Mouse (Mus musculus): ENCODE measurements around the gene Cirbp. TPM values are rescaled to one million over a fixed set of nuclear protein-coding genes. Genes with fewer than 3 reads are reported as not detected.
"Not testable (repeated sequence)": the region's sequence is repeated elsewhere in the genome, so short reads cannot be mapped to it uniquely, and the experiment has no call there.

Gene Cirbp
- polyA plus RNA-seq, 1 experiment from 2014 or later, result 59.7 TPM

GRCm38 (mm10) chr10:80211547-80212103, 45.8 kb downstream of the Cirbp start:
- not testable (repeated sequence) for H3K27me3 ChIP-seq (replicated peaks; ENCODE audit: control insufficient read depth, insufficient read depth, low read length); H3K9me3 ChIP-seq (ENCODE audit: control insufficient read depth, low read length); H3K4me3 ChIP-seq (ENCODE audit: low read depth, low read length); H3K4me2 ChIP-seq (ENCODE audit: low read depth, low read length); DNase-seq (ENCODE audit: low spot score); H3K27ac ChIP-seq (replicated peaks; ENCODE audit: low read depth, low read length); H3K9ac ChIP-seq (ENCODE audit: low read depth, low read length); H3K4me1 ChIP-seq (ENCODE audit: control insufficient read depth, insufficient read depth, low read length); ATAC-seq (ENCODE audit: low read depth); H3K36me3 ChIP-seq (ENCODE audit: control insufficient read depth, insufficient read depth, low read length)
- 73% methylated on average over 7 of the region's 7 CpGs for WGBS

GRCm38 (mm10) chr10:80215048-80215772, 49.4 kb downstream of the Cirbp start:
- Histone ChIP-seq H3K4me3 (ENCODE audit: low read depth, low read length) (no peak overlapping the region), H3K4me2 (ENCODE audit: low read depth, low read length) (no peak overlapping the region), H3K27me3 (replicated peaks; ENCODE audit: control insufficient read depth, insufficient read depth, low read length) (no peaks in the 10 kb centered on the region), H3K9ac (ENCODE audit: low read depth, low read length) (peak overlapping the region; percentile 48), H3K4me1 (ENCODE audit: control insufficient read depth, insufficient read depth, low read length) (no peaks in the 10 kb centered on the region), H3K9me3 (ENCODE audit: control insufficient read depth, low read length) (no peaks in the 10 kb centered on the region), H3K36me3 (ENCODE audit: control insufficient read depth, insufficient read depth, low read length) (no peaks in the 10 kb centered on the region), H3K27ac (replicated peaks; ENCODE audit: low read depth, low read length) (no peak overlapping the region)
- DNase-seq (ENCODE audit: low spot score), result no peak
- ATAC-seq (ENCODE audit: low read depth), result no peak
- 25% methylated on average over 16 of the region's 16 CpGs for WGBS

- DNase-seq (ENCODE audit: low spot score) (no peak), ATAC-seq (ENCODE audit: low read depth) (no peak)
- Histone ChIP-seq H3K4me3 (ENCODE audit: low read depth, low read length) (no peak overlapping the region), H3K27me3 (replicated peaks; ENCODE audit: control insufficient read depth, insufficient read depth, low read length) (no peaks in the 10 kb centered on the region), H3K36me3 (ENCODE audit: control insufficient read depth, insufficient read depth, low read length) (no peaks in the 10 kb centered on the region), H3K9me3 (ENCODE audit: control insufficient read depth, low read length) (no peaks in the 10 kb centered on the region), H3K4me1 (ENCODE audit: control insufficient read depth, insufficient read depth, low read length) (peaks cover 1% of the 10 kb centered on the region), H3K9ac (ENCODE audit: low read depth, low read length) (no peak overlapping the region), H3K4me2 (ENCODE audit: low read depth, low read length) (no peak overlapping the region), H3K27ac (replicated peaks; ENCODE audit: low read depth, low read length) (no peak overlapping the region)
- 52% methylated on average over 4 of the region's 9 CpGs for WGBS
These were observed 54.9 kb downstream of the Cirbp start for GRCm38 (mm10) chr10:80220676-80221075.

Other genes starting within 250 kb of the Cirbp start
- gene Kiss1r, start 249.0 kb upstream of the Cirbp start, polyA plus RNA-seq (2014; fragmentation: Nextera tagmentation; extraction: Ambion mirVana), result 0.56 and 0.58 TPM in 2 replicates
- 114 and 124 TPM in 2 replicates for gene R3hdm4, start 244.8 kb upstream of the Cirbp start, polyA plus RNA-seq (2014; fragmentation: Nextera tagmentation; extraction: Ambion mirVana)
- 3.1 and 3.5 TPM in 2 replicates for gene Arid3a, start 238.9 kb upstream of the Cirbp start, polyA plus RNA-seq (2014; fragmentation: Nextera tagmentation; extraction: Ambion mirVana)
- gene Wdr18, start 205.8 kb upstream of the Cirbp start, polyA plus RNA-seq (2014; fragmentation: Nextera tagmentation; extraction: Ambion mirVana), result 97.4 and 100 TPM in 2 replicates
- 0.37 and 0.56 TPM in 2 replicates for gene Grin3b, start 195.3 kb upstream of the Cirbp start, polyA plus RNA-seq (2014; fragmentation: Nextera tagmentation; extraction: Ambion mirVana)
- 20.6 and 22.3 TPM in 2 replicates for gene Tmem259, start 181.7 kb upstream of the Cirbp start, polyA plus RNA-seq (2014; fragmentation: Nextera tagmentation; extraction: Ambion mirVana)
- gene Cnn2, start 177.4 kb upstream of the Cirbp start, polyA plus RNA-seq (2014; fragmentation: Nextera tagmentation; extraction: Ambion mirVana), result 293 and 304 TPM in 2 replicates
- gene Abca7, start 169.5 kb upstream of the Cirbp start, polyA plus RNA-seq (2014; fragmentation: Nextera tagmentation; extraction: Ambion mirVana), result 2.5 and 2.8 TPM in 2 replicates
- 4.4 and 6.4 TPM in 2 replicates for gene Arhgap45, start 149.3 kb upstream of the Cirbp start, polyA plus RNA-seq (2014; fragmentation: Nextera tagmentation; extraction: Ambion mirVana)
- 207 and 227 TPM in 2 replicates for gene Polr2e, start 126.2 kb upstream of the Cirbp start, polyA plus RNA-seq (2014; fragmentation: Nextera tagmentation; extraction: Ambion mirVana)
- 505 and 517 TPM in 2 replicates for gene Gpx4, start 118.8 kb upstream of the Cirbp start, polyA plus RNA-seq (2014; fragmentation: Nextera tagmentation; extraction: Ambion mirVana)
- 12.8 and 14.1 TPM in 2 replicates for gene Sbno2, start 60.4 kb upstream of the Cirbp start, polyA plus RNA-seq (2014; fragmentation: Nextera tagmentation; extraction: Ambion mirVana)
- 32.6 and 32.7 TPM in 2 replicates for gene Stk11, start 50.2 kb upstream of the Cirbp start, polyA plus RNA-seq (2014; fragmentation: Nextera tagmentation; extraction: Ambion mirVana)
- 474 and 475 TPM in 2 replicates for gene Atp5d, start 27.4 kb upstream of the Cirbp start, polyA plus RNA-seq (2014; fragmentation: Nextera tagmentation; extraction: Ambion mirVana)
- 7.3 and 9.0 TPM in 2 replicates for gene Cbarp, start 25.1 kb upstream of the Cirbp start, polyA plus RNA-seq (2014; fragmentation: Nextera tagmentation; extraction: Ambion mirVana)
- gene Midn, start 17.7 kb upstream of the Cirbp start, polyA plus RNA-seq (2014; fragmentation: Nextera tagmentation; extraction: Ambion mirVana), result 34.2 and 37.0 TPM in 2 replicates
- 11.0 and 13.1 TPM in 2 replicates for gene 1600002K03Rik, start 7.0 kb downstream of the Cirbp start, polyA plus RNA-seq (2014; fragmentation: Nextera tagmentation; extraction: Ambion mirVana)
- gene Efna2, start 13.5 kb downstream of the Cirbp start, polyA plus RNA-seq (2014; fragmentation: Nextera tagmentation; extraction: Ambion mirVana), result 20.9 and 23.6 TPM in 2 replicates
- gene Mum1, start 60.4 kb downstream of the Cirbp start, polyA plus RNA-seq (2014; fragmentation: Nextera tagmentation; extraction: Ambion mirVana), result 50.8 and 52.1 TPM in 2 replicates
- gene Ndufs7, start 83.1 kb downstream of the Cirbp start, polyA plus RNA-seq (2014; fragmentation: Nextera tagmentation; extraction: Ambion mirVana), result 360 and 370 TPM in 2 replicates
- 124 and 139 TPM in 2 replicates for gene Gamt, start 95.0 kb downstream of the Cirbp start, polyA plus RNA-seq (2014; fragmentation: Nextera tagmentation; extraction: Ambion mirVana)
- 42.3 and 43.5 TPM in 2 replicates for gene Dazap1, start 95.5 kb downstream of the Cirbp start, polyA plus RNA-seq (2014; fragmentation: Nextera tagmentation; extraction: Ambion mirVana)
- 1,047 and 1,145 TPM in 2 replicates for gene Rps15, start 126.5 kb downstream of the Cirbp start, polyA plus RNA-seq (2014; fragmentation: Nextera tagmentation; extraction: Ambion mirVana)
- 6.2 and 7.4 TPM in 2 replicates for gene Apc2, start 130.0 kb downstream of the Cirbp start, polyA plus RNA-seq (2014; fragmentation: Nextera tagmentation; extraction: Ambion mirVana)
- gene 2310011J03Rik, start 154.6 kb downstream of the Cirbp start, polyA plus RNA-seq (2014; fragmentation: Nextera tagmentation; extraction: Ambion mirVana), result 38.5 and 46.3 TPM in 2 replicates
- 1.7 and 2.9 TPM in 2 replicates for gene Pcsk4, start 163.5 kb downstream of the Cirbp start, polyA plus RNA-seq (2014; fragmentation: Nextera tagmentation; extraction: Ambion mirVana)
- 5.6 and 7.5 TPM in 2 replicates for gene Reep6, start 164.0 kb downstream of the Cirbp start, polyA plus RNA-seq (2014; fragmentation: Nextera tagmentation; extraction: Ambion mirVana)
- 5.8 and 6.3 TPM in 2 replicates for gene Adamtsl5, start 182.4 kb downstream of the Cirbp start, polyA plus RNA-seq (2014; fragmentation: Nextera tagmentation; extraction: Ambion mirVana)
- gene Plk5, start 190.5 kb downstream of the Cirbp start, polyA plus RNA-seq (2014; fragmentation: Nextera tagmentation; extraction: Ambion mirVana), result 0.47 and 0.72 TPM in 2 replicates
- gene Mex3d, start 221.7 kb downstream of the Cirbp start, polyA plus RNA-seq (2014; fragmentation: Nextera tagmentation; extraction: Ambion mirVana), result 6.2 and 6.4 TPM in 2 replicates
- 164 and 186 TPM in 2 replicates for gene Mbd3, start 233.6 kb downstream of the Cirbp start, polyA plus RNA-seq (2014; fragmentation: Nextera tagmentation; extraction: Ambion mirVana)
- 751 and 879 TPM in 2 replicates for gene Uqcr11, start 240.8 kb downstream of the Cirbp start, polyA plus RNA-seq (2014; fragmentation: Nextera tagmentation; extraction: Ambion mirVana)